Mouse (Mus musculus): ENCODE results near the gene Olfr67.
"Not testable (repeated sequence)": the region's sequence is repeated elsewhere in the genome, so short reads cannot be mapped to it uniquely, and the experiment has no call there.

Gene Olfr67

DNA sequence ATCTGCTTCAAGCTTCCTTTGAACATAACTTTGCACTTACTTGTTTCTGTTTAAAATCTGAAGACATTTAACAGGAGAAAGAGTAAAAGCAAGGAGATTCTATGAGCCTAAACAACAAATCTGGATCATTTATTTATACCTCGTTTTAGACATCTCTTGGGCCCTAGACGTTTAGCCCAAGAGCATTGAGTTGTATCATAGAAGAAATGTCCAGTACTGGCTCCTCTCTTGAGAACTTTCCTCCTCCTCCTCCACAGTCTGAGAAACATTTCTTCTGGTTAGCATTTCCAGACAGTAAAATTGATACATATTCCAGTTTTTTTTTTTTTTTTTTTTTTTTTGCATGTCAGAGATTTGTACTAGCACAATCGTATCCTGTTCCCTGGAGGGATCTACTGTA lies at the start of gene Olfr67:
Gene Olfr67 (minus strand): TSS at position 101 of the 400 bp plus-strand sequence.
- no peak for DNase-seq

GRCm38 (mm10) chr7:103840268-103840667 lies 48.6 kb upstream of the Olfr67 start, which contains the start of gene Hbb-bh2:
Gene Hbb-bh2 (minus strand): TSS chr7:103840520.
- DNase-seq: no peak

DNA sequence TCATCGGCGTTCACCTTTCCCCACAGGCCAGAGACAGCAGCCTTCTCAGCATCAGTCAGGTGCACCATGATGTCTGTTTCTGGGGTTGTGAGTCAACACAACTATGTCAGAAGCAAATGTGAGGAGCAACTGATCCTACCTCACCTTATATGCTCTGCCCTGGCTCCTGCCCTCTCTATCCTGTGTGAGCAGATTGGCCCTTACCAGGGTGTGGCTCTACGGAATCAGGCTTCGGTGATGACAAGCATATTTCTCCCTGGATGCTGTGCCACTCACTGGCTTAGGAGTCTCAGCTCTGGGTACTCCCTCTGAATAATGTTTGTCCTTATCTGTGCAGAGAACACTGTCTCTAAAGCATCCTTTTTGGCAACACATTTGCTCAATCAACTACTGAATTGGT lies 36.2 kb upstream of the Olfr67 start, which contains the start of gene Hbb-bs:
Gene Hbb-bs (minus strand): TSS at position 289 of the 400 bp plus-strand sequence.
- DNase-seq: no peak

GRCm38 (mm10) chr7:103827139-103827538 lies 35.5 kb upstream of the Olfr67 start:
- not testable (repeated sequence) for DNase-seq

DNA sequence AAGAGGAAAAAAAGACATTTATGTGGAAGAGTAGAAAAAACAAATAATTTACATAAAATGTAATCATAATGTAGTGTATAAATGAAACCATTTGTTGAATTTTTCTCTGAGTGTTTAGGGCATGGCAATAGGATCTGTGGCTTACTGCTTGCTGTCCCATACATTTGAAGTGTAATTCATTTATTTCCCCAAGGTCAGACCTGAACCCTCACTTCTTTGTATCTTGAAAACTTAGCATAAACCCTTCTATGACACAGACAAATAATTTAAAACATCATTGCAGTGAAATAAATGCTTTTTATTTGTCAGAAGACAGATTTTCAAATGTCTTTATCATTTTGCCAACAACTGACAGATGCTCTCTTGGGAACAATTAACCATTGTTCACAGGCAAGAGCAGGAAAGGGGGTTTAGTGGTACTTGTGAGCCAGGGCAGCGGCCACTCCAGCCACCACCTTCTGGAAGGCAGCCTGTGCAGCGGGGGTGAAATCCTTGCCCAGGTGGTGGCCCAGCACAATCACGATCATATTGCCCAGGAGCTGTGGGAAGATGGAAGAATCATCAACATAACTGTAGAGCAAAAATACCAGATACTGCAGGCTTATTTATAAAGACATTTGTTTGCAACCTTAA lies 34.8 kb upstream of the Olfr67 start:
- DNase-seq: no peak

- no peak for DNase-seq
These were observed 34.1 kb upstream of the Olfr67 start for GRCm38 (mm10) chr7:103825536-103826254.

- DNase-seq: no peak
These were observed 33.0 kb upstream of the Olfr67 start for GRCm38 (mm10) chr7:103824597-103824996.

GRCm38 (mm10) chr7:103815085-103815484 lies 23.5 kb upstream of the Olfr67 start:
- DNase-seq: not testable (repeated sequence)

- no peak for DNase-seq
These were observed 22.1 kb upstream of the Olfr67 start, which contains the start of gene Hbb-bt for GRCm38 (mm10) chr7:103813766-103814165. Gene Hbb-bt (minus strand): TSS chr7:103813996.

GRCm38 (mm10) chr7:103813152-103813551 lies 21.5 kb upstream of the Olfr67 start:
- not testable (repeated sequence) for DNase-seq

DNA sequence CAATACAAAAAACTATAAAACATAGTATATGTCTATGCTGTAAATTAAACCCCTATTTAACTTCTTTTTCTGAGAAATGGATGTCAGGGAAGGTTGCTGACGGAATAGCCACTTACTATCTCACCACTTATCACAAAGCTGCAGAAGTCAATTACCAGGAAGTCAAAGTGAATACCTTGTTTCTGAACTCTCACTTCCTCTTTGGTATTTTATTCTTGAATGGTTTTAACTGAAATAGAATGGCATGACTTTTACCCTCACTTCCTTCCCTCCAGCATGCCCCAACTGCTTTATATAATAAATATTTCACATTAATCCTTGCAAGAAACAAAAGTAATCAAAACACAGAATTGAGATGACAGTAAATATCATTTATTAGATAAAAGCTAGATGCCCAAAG lies 20.6 kb upstream of the Olfr67 start:
- no peak for DNase-seq

DNA sequence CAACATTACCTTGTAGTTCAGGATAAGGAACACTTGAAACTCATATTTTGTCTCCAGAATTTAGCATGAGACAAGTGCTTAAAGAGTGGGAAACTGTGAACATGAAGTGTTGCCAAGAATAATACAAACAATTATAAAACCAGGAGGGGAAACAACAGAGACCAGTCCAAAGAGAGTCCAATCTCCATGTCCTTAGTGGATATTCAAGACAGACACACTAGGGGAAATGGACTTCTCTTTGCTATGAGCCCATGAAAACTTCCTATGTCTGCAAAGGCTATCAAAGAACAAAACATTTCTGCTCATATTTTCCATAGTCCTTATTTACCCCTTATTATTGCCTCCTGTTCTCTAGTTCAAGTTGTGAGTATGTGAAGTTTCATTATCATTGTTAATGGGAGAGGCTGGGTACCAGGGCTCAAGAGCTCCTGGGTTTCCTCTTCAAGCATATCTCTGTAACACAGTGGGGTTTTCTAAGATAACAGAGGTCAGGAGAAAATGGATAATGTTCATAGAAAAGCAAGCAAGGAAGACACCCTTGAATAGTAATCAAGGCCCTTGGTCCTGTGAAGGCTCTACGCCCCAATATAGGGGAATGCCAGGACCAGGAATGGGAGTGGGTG lies 19.7 kb upstream of the Olfr67 start:
- DNase-seq: no peak

DNA sequence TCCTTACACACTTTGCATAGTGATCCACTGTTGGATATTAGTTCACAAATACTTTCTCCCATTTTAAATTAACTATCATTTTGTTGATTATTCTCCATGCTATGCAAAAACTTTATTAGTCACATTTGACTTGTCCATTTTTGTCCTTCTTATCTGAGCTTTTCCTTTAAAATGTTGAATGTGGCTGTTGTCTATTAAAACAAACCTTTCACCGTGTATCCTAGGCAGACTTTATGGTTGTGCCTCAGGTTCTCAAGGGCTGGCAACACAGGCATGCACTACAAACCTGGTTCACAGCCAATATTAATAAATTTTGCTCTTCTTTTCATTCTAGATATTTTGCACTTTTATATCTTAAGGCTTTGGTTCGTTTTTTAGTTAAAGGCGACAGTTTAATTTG lies 19.1 kb upstream of the Olfr67 start:
- DNase-seq: no peak

DNA sequence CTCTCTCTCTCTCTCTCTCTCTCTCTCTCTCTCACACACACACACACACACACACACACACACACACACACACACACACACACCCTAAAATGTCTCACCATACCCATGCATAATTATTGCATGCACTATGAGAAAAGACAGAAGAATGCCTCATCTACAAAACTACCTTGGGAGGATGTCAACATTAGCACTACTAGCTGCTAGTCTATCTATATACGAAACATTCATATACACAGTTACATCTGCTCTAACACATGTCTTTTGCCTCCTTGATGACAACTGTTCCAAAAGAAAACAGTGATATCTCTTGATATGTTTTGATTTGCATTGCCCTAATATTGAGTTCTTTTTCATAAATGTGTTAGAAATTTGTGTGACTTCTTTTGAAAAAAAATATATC lies 18.7 kb upstream of the Olfr67 start:
- no peak for DNase-seq

DNA sequence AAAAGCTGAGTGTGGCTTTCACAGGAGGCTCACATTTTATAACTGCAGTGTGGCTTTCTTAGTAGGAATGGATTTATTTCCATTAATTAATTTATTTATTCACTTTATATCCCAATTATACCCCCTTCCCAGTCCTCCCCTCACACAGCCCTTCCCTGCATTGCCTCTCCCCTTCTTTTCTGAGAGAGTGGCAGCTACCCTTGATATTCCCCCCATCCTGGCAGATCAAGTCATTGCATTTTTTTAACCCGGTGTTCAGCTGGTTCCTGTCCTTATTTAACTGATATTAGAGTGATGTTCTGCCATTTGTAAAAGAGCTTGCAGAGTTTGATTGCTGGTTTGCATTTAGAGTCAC lies 18.2 kb upstream of the Olfr67 start:
- no peak for DNase-seq

DNA sequence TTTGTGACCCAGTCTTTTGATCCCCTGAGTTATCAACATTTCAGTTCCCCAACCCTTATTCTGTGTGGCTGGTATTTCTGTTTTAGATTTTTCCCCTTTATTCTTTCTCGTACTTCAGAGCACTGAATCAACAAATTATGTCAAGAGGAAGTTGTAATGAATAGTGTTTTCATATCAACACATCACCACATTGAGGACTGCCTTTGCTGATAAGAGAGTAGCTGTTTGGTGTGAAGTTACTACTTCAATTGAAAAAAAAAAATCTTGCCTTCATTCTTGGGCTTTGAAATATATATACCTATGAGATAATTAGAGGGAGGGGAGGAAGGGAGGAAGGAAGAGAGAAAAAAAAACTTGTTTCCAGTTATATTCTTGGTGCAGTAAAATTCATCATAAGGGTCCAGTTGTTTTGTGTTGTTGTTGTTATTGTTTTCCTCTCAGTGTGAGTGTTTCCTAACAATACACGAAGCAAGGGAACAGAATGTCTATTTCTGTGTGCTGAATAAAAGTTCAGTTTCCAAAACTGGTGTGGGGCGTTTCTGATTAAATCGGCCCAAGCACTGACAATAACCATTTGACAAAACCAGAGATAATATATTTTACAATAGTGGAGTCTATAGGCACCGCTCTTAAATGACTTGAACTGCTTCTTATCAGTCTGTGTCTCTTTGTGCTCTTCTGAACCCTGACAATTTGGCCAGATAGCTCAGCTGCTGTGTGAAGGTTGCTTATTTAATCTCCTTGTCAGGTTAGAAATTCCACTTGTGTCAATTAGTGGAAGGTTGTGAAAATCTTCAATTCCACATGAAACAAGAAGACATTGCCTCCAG lies 17.6 kb upstream of the Olfr67 start:
- no peak for DNase-seq

- DNase-seq: not testable (repeated sequence)
These were observed 16.5 kb upstream of the Olfr67 start for GRCm38 (mm10) chr7:103808120-103808519.

DNA sequence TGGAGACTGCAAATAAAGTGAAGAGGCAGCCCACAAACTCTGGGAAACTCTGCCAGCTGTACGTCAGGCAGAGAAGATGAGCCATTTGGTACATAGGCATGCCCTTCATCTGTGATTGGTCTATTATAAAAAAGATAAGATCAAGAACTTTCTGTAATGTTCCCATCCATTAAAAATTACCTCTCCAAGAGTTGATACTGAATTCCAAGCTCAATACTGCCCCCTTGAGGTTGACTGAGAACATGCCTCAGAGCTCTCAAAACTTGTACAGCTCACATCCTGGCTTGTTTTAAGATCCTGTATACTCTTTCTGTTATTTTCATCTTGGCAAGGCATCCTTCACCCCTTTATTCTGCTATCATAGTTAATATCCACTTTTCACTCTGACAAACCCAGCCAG lies 15.2 kb upstream of the Olfr67 start:
- DNase-seq: peak; percentile 43

GRCm38 (mm10) chr7:103792669-103793388 lies 1.2 kb upstream of the Olfr67 start:
- no peak for DNase-seq

DNA sequence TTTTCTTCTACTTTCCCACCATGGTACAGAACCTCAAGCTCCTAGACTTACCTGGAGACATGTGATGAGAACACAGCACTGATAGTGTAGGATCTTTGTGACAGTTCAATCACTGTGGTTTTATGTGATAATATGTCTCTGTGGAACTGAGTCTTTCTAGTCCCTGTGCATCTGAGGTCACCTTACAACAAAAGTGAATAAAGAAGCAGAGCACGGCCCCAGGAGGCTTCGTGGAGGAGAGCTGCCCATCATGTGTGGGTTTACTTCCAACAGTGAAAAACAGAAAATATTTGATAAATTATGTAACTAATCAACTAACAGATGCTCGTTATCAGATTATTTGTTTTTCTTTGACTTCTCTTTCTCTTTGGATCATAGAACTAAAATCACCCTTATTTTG lies 12.0 kb downstream of the Olfr67 start, which contains the start of gene Olfr68:
Gene Olfr68 (minus strand): TSS at position 101 of the 400 bp plus-strand sequence.
- DNase-seq: no peak

DNA sequence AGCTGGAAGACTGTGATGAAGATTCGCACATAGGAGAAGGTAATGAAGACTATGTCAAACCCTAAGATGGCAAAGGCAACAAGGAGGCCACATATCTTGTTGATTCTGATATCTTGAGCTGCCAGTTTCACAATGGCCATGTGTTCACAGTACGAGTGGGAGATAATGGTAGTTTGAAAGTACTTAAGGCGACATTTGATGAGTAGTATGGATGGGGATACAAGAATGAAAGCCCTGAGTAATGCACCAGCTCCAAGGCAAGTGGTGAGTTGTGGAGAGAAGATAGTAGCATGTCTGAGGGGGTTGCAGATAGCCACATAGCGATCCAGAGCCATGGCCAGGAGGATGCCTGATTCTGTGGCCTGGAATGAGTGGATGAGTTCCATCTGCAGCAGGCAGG lies 14.0 kb downstream of the Olfr67 start:
- not testable (repeated sequence) for DNase-seq

GRCm38 (mm10) chr7:103771494-103771893 lies 20.1 kb downstream of the Olfr67 start, which contains the start of gene Olfr69:
Gene Olfr69 (minus strand): TSS chr7:103771594.
- no peak for DNase-seq

Data from retina, postnatal 1 day (tissue).